Mouse (Mus musculus): Measurements from ENCODE around the gene Crot.
"Not testable (repeated sequence)": the region's sequence is repeated elsewhere in the genome, so short reads cannot be mapped to it uniquely, and the experiment has no call there.

Crot gene

GRCm38 (mm10) chr5:8996686-8997512 lies at the start of gene Crot:
Gene Crot (minus strand): TSS chr5:8997324.
- in situ Hi-C loops (cut with MboI; ENCODE audit: low sequenced_read_pairs): no loop called here

- in situ Hi-C loops (cut with MboI; ENCODE audit: low sequenced_read_pairs): no loop called here
Observed at GRCm38 (mm10) chr5:9045904-9046303, 48.8 kb upstream of the Crot start.

DNA sequence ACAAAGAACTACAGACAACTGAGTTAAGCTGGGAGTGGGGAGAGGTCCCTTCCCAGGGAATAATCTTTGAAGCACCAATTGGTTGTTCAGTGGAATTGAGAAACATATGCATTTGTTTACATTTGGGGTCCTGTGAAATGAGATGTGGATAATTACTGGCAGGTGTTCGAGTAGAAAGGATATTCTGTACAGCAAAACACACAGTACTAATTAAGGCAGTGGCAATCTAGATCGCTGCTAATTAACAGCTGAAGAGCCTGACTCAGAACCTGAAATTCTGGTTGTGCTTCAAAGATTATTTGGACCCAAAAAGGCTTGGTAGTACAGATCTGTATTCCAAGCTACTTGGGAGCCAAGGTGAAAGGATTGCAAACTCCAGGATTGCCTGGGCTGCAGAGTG lies 47.7 kb upstream of the Crot start:
- in situ Hi-C loops (cut with MboI; ENCODE audit: low sequenced_read_pairs): no loop called here

DNA sequence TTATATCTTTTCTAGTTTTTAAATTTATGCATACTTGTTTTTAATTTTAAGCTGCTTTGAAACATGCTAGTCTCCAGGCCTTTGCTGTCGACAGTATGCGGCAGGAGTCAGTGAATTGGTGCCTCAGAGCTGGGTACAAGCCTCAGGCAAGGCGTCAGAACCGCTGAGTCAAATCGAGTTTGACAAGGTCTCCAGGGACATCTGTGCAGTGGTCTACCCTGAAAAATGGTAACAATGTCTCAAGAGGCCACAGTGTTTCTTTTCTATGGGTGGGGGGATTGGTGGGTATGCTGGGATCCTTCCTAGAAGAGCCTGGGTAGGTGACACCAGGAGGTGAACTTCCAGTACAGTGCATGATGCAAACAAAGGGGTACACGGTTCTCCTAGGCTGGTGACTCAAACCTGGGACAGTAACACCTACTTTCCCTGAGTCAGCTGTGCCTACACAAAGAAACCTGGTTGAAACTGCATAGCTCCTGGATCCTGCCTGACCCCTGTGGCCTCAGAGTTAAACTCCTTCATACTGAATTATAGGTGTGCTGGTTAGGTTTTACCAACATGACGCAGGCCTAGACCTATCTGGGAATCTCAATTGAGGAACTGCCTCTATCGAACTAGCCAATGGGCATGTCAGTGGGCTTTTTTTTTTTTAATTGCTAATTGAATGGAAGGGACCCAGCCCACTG lies 46.6 kb upstream of the Crot start:
- in situ Hi-C loops (cut with MboI; ENCODE audit: low sequenced_read_pairs): no loop called here

- in situ Hi-C loops (cut with MboI; ENCODE audit: low sequenced_read_pairs): no loop called here
Observed at GRCm38 (mm10) chr5:9042721-9043416, 45.7 kb upstream of the Crot start.

GRCm38 (mm10) chr5:9040665-9041215 lies 43.6 kb upstream of the Crot start:
- in situ Hi-C loops (cut with MboI; ENCODE audit: low sequenced_read_pairs): no loop called here

- in situ Hi-C loops (cut with MboI; ENCODE audit: low sequenced_read_pairs): no loop called here
Observed at GRCm38 (mm10) chr5:9039978-9040377, 42.9 kb upstream of the Crot start.

- in situ Hi-C loops (cut with MboI; ENCODE audit: low sequenced_read_pairs): no loop called here
Observed at GRCm38 (mm10) chr5:9037292-9037691, 40.2 kb upstream of the Crot start.

DNA sequence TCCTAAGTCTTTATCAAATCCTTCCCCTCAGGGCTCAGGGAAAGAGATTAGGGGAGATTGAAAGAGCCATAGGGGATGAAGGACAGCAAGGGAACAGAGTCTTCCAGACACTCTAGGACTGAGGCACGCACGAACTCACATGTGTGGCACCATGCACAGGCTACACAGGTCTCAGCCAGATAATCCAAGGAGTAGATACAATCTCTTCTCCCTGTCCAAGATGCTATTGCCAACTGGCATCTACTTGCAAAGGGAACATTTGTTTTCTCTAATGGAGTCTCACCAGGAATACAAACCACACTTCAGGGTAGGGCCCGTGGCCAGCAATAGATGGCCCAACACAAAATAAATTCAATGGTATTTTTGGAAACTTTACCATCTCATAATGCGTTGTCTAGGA lies 38.3 kb upstream of the Crot start:
- in situ Hi-C loops (cut with MboI; ENCODE audit: low sequenced_read_pairs): no loop called here

- in situ Hi-C loops (cut with MboI; ENCODE audit: low sequenced_read_pairs): no loop called here
Observed at GRCm38 (mm10) chr5:9034535-9034934, 37.4 kb upstream of the Crot start.

GRCm38 (mm10) chr5:9033843-9034242 lies 36.7 kb upstream of the Crot start:
- in situ Hi-C loops (cut with MboI; ENCODE audit: low sequenced_read_pairs): no loop called here

DNA sequence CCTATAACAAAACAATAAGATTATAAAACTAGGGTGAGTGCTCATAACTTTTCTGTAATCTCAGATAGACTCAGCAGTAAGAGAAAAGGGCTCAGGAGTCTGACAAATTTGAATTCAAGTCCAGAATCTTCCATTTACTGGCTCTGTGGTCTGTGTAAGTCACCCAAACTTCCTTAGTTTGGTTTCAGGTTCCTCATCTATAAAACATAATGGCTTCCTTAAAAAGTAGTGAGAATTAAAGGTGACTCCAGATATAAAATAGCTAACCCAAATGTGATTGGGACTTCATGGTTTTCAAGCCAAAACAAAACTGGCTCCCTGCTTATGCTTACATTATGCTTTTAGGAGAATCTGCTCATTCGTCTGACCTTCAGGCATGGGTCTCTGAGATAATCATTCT lies 35.5 kb upstream of the Crot start:
- in situ Hi-C loops (cut with MboI; ENCODE audit: low sequenced_read_pairs): no loop called here

GRCm38 (mm10) chr5:9032101-9032590 lies 35.0 kb upstream of the Crot start:
- in situ Hi-C loops (cut with MboI; ENCODE audit: low sequenced_read_pairs): no loop called here

GRCm38 (mm10) chr5:9028266-9028841 lies 31.2 kb upstream of the Crot start:
- in situ Hi-C loops (cut with MboI; ENCODE audit: low sequenced_read_pairs): no loop called here

GRCm38 (mm10) chr5:9015352-9015751 lies 18.2 kb upstream of the Crot start:
- in situ Hi-C loops (cut with MboI; ENCODE audit: low sequenced_read_pairs): no loop called here

DNA sequence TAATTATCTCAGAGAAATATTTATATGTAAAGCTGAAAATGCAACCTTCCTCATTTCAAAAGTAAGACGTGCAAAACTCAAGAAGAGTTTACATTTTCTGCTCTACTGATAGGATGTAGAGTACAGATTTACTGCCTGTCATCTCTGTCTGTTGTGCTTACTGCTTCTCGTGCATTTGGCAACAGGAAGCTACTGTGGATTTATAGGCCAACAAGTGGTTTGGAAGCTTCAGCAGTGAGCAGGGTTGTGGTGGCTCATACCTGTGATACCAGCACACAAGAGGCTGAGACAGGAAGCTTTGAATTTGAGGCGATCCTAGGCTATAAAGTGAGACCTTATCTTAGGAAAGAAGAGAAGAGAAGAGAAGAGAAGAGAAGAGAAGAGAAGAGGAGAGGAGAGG lies 17.6 kb upstream of the Crot start:
- in situ Hi-C loops (cut with MboI; ENCODE audit: low sequenced_read_pairs): no loop called here

- in situ Hi-C loops (cut with MboI; ENCODE audit: low sequenced_read_pairs): no loop called here
Observed at GRCm38 (mm10) chr5:9011374-9011773, 14.2 kb upstream of the Crot start.

DNA sequence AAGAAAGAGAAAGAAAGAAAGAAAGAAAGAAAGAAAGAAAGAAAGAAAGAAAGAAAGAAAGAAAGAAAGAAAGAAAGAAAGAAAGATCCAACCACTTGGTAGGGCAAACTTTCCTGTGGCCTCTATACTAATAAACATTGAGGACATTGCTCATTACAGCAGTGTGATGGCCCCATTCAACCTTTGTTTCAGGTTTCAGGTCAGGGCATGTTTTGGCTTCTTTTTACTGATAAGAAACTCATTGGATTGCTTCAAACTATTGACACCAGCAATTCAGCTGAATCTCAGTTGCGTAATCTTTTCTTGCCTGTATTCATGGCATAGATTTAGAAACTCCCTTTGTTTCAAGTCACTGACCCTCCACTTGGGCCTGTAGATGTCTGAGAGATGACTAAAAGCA lies 13.0 kb upstream of the Crot start:
- in situ Hi-C loops (cut with MboI; ENCODE audit: low sequenced_read_pairs): no loop called here

DNA sequence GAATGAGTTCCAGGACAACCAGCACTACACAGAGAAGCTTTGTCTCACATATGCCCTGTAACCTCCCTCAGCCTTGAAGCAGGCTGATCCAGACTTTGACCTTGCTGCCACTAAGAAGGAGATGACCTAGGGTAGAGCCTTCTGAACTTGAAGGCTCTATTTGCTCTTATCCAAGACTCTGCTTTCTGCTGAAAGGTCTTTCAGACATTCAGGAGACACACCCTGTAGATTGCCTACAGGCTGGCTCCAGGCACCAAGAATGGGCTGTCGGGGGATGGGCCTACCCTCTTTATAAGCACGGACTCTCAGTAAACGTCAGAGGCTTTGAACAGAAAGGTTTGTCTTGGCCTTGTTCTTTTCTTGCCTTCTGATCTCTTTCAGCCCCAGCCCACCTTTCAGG lies 9.5 kb upstream of the Crot start:
- in situ Hi-C loops (cut with MboI; ENCODE audit: low sequenced_read_pairs): not testable (repeated sequence)

- in situ Hi-C loops (cut with MboI; ENCODE audit: low sequenced_read_pairs): not testable (repeated sequence)
Observed at GRCm38 (mm10) chr5:9000006-9000405, 2.9 kb upstream of the Crot start.

- in situ Hi-C loops (cut with MboI; ENCODE audit: low sequenced_read_pairs): no loop called here
Observed at GRCm38 (mm10) chr5:8999108-8999507, 2.0 kb upstream of the Crot start.
